Mouse (Mus musculus) cortical plate, adult 2 months (tissue): Measurements from ENCODE around the gene Cga.

ENCODE experiments used
- CTCF ChIP-seq: fragments of 200-500 bp; IDR thresholded peaks from 2 replicates; pipeline ENCODE4 v1.5.1; 2011; ENCODE audit warnings: mild to moderate bottlenecking, control low read depth, low read length; ENCODE audit not compliant: insufficient read depth; ENCODE audit errors: extremely low read depth
- POLR2A ChIP-seq: fragments of 200-500 bp; IDR thresholded peaks from 2 replicates; pipeline ENCODE4 v1.6.1; 2011; ENCODE audit warnings: mild to moderate bottlenecking, low read length, control low read depth; ENCODE audit not compliant: insufficient read depth; ENCODE audit errors: extremely low read depth

DNA sequence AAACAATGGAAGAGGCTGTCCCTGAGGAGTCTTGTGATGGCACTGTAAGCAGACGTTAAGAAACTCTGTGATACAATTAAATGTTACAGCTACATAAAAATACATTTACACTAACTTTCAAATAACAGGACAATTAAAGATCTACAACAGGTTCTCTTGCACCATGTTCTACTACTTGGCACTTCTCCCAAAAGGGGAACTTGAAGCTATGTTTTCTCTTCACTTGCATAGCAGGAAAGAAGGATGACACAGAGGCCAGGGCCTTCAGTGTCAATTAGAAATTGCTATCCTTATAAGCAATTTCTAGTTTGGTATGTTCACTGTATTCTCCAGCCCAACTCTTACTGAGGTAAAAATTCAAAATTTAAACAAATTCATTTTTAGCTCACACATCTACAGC is 19.3 kb upstream of the Cga start:
- TF ChIP-seq POLR2A (no peak), CTCF (no peak)
